Mouse (Mus musculus): ENCODE measurements at regions not wholly inside any gene's neighbourhood (a gene's known extent, or its start where the extent isn't known, plus 50 kb on each side); places are given as distances from the start of the nearest gene placed in this dataset.

DNA sequence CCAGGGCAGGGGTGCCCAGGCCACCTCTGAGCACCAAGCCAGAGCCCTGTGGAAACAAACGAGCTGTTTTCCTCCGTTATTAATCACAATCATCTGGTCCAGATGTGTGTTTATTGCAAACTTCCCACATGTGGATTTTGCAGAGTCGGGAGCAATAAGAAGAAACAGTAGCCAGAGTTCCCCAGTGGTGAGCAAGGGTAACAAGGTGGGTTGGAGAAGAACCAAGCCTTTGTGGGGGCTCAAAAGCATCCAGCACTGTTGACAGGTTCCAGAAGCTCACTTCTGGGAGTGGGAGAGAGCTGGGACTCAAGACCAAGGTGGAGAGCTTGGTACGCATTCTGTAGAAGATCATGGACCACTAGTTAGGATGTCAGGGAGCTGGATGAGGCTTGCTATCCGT is 63.6 kb downstream of the Hif1an start:
- no peak for DNase-seq

- DNase-seq = no peak
These were observed 67.1 kb downstream of the Hif1an start for GRCm38 (mm10) chr19:44629705-44630104.

- no peak for DNase-seq
These were observed 68.8 kb downstream of the Hif1an start for GRCm38 (mm10) chr19:44631356-44632007.

- no peak for DNase-seq
These were observed 74.6 kb downstream of the Hif1an start for GRCm38 (mm10) chr19:44637145-44637719.

DNA sequence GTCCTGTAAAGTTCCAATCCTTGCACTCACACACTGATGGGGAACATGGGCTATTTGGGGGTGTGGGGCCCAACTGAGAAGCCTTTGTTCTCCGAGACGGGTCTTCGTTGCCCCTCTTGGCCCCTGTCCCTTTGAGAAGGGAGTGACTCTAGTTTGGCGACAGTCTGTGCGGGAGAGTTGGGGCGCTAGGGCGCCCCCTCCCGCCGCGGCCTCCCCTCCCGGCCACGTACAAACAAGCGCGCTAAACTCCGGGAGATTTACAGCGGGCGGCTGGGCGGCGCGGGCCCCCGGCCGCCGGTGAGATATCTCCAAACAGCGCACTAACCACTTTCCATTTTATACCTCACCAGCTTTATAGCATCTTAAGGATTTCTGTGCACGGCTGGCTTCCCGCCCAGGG is 77.4 kb downstream of the Hif1an start:
- DNase-seq = no peak

DNA sequence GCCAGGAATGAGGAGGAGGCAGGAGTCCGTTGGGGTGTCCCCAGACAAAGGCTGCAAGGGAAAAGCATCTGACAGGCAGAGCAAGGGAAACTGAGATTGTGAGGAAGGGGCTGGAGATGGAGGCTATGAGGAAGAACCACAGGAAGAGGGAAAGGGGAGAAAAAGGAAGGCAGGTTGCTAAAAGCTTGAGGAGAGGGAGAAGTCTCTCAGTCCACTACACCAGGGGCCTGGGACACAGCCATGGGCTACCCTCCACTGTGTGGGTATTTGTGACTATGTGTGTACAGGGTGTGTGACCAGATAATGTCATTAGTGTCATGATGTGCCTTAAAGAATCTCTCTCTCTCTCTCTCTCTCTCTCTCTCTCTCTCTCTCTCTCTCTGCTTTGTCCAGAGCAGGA is 77.9 kb downstream of the Hif1an start:
- no peak for DNase-seq

DNA sequence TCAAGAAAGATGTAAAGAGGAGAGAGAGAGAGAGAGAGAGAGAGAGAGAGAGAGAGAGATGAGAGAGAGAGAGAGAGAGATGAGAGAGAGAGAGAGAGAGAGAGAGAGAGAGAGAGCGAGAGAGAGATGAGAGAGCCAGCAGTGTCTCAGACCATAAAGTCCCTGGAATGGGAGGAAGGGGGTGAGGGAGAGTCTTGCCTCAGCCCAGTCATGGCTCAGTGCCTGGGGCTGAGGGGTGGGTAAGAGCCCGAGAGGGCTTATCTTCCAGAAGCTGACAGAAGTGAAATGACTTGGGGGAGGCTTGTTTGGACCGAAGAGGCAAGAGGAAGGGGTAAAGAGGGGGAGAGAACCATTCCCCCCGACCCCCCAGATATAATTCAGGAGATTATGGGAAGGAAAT is 79.6 kb downstream of the Hif1an start:
- no peak for DNase-seq

GRCm38 (mm10) chr19:44644376-44644775 is 81.7 kb downstream of the Hif1an start:
- no peak for DNase-seq

DNA sequence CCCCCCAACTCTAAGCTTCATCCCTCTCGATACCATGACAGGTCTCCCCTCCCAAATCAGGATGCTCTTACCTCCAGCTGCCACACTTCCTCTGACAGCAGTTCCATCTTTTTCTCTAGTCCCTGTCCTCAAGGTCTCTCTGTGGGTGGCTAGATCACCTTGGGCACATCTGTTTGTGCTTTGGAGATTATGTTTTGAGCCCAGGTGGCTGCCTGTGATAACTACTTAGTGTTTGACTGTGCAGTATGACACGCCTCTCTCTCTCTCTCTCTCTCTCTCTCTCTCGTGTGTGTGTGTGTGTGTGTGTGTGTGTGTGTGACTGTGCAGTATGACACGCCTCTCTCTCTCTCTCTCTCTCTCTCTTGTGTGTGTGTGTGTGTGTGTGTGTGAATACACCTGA is 82.3 kb downstream of the Hif1an start:
- no peak for DNase-seq

DNA sequence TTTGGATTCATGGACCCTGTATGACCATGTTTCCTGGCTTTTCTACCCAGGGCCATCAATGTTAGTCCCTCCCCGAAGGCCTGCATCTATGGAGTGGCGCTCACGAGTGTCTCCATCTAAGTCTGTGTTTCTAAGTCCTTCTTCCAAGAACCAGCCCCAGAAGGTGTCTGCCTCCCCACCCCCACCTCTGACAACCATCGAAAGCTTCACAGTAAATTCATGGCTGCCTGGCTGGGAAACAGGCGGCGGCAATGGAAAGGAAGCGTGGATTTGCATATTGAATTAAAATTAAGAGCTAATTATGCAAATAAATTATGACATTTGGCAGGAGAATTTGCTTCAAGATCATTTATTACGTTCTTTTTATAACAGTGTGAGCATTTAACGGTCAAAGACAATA is 83.9 kb downstream of the Hif1an start:
- DNase-seq = no peak

DNA sequence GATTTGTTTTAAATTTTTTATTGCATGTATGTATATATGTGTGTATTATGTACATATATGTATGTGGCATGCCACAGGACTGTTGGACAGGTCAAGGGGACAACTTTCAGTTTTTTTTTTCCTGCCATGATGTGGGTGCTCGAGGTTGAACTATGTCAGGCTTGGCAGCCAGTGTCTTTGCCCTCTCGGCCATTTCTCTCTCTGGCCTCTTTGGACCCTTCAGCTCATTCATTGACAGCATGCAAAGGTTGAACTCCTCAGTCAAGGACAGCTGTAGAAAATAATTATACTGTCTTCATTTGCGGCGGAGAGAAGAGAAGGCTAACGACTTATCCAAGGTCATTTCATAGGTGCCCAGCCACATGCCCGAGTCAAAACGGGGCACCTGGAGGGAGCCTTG is 86.6 kb downstream of the Hif1an start:
- DNase-seq = no peak

DNA sequence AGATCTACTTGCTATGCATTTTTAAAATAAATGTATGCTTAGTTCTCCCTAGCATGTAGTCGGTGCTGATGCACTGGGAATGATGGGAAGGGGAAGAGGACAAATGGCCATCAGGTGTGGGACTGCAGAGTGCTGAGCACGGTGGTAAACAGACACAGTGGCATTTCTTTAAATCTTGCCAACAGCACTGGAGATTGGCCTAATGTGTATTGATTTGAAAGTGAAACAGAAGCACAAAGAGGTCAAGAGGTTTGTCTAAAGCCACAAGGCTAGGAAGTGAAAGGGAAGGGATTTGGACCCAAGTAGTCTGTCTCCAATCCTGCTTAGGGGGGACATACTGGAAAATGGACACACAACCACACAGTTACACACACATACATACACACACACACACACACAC is 88.2 kb downstream of the Hif1an start:
- DNase-seq = no peak

- no peak for DNase-seq
These were observed 89.0 kb downstream of the Hif1an start for GRCm38 (mm10) chr19:44651605-44652004.

DNA sequence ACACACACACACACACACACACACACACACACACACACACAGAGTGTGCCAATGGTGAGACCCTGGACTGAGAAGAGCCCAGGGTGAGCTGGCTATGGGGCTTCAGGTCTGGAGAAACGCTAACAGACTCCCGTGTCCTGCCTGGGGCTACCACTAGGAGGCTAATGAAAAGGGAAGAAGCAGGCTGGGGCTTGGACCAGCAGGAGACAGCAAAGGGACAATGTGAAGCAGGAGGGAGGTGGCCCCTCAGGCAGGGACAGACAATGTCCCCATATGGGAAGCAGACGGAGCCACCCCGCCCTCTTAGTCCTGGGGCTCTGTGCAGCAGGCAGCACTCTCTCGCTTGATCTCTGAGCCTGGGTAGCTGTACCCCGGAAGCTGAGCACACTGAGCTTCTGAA is 93.1 kb downstream of the Hif1an start:
- DNase-seq = no peak

- no peak for DNase-seq
These were observed 96.5 kb upstream of the Pax2 start for GRCm38 (mm10) chr19:44659316-44659715.

DNA sequence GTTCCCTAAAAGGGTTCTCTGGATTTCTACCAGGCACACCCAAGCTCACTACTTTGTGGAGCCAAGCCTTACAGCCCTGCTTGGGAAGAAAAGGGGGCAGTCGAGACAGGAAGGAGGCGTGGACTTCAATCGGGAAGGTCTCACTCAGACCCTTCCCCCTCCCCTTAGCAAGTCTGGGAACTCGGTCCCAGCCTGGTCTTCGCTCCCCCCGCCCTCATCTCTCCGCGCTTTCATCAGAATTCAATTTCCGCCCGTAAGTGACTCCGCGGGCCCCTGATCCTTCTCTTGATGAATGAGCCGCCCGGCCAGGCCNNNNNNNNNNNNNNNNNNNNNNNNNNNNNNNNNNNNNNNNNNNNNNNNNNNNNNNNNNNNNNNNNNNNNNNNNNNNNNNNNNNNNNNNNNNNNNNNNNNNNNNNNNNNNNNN is 86.3 kb upstream of the Pax2 start:
- no peak for DNase-seq

- DNase-seq = peak; percentile 13
These were observed 81.1 kb upstream of the Pax2 start for GRCm38 (mm10) chr19:44674621-44675245.

- DNase-seq = no peak
These were observed 79.2 kb upstream of the Pax2 start for GRCm38 (mm10) chr19:44676555-44677120.

- no peak for DNase-seq
These were observed 78.5 kb upstream of the Pax2 start for GRCm38 (mm10) chr19:44677295-44677694.

GRCm38 (mm10) chr19:44678686-44679085 is 77.2 kb upstream of the Pax2 start:
- DNase-seq = no peak

- no peak for DNase-seq
These were observed 74.2 kb upstream of the Pax2 start for GRCm38 (mm10) chr19:44681675-44682074.

GRCm38 (mm10) chr19:44683191-44683590 is 72.7 kb upstream of the Pax2 start:
- DNase-seq = no peak

DNA sequence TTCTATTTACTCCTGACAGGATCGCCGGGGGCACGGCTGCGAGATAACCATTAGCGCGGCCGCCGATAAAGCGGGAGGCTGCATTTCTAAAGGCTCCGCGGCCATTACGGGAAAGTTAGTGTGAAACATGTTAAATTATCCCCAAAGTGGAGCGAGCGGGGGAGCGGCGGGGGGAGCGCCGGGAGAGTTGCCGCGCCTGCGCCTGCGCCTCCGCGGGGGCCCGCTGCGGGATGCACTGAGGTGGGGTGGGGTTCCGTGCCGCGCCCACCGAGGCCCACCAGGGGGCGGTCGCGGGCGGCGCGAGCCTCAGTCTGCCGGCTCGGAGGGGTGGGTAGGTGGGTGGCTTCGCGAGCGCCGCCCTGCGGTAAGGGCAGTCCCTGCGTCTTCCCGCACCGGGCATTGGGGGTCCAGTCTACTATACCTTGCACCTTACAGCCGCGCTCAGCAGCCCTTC is 71.8 kb upstream of the Pax2 start:
- peak; percentile 22 for DNase-seq

GRCm38 (mm10) chr19:44686061-44686460 is 69.8 kb upstream of the Pax2 start:
- no peak for DNase-seq
